Mouse (Mus musculus): Measurements from ENCODE around the gene Nr2c1. TPM values are rescaled to one million over a fixed set of nuclear protein-coding genes. Genes with fewer than 3 reads are reported as not detected.

Gene Nr2c1
- total RNA-seq, 2 experiments from 2014 or later = 8.9 to 10.1 TPM

GRCm38 (mm10) chr10:94151488-94151887 is 3.7 kb downstream of the Nr2c1 start:
- Histone ChIP-seq H3K4me3 (no peak overlapping the region), H3K27ac (0 out of 2 replicates have a peak overlapping the region, but pooled peaks have one; percentile 56)
- DNase-seq (ENCODE audit: low spot score in 2 of 2) = no peak
- no peak for TF ChIP-seq CTCF (conservative IDR thresholded peaks at IDR 0.05)

- DNase-seq (ENCODE audit: low spot score in 2 of 2) = no peak
- Histone ChIP-seq H3K27ac (no peak overlapping the region), H3K4me3 (no peak overlapping the region)
- TF ChIP-seq CTCF (conservative IDR thresholded peaks at IDR 0.05) = no peak
Observed at GRCm38 (mm10) chr10:94153841-94154240, 6.0 kb downstream of the Nr2c1 start.

GRCm38 (mm10) chr10:94158962-94159361 is 11.1 kb downstream of the Nr2c1 start:
- DNase-seq (ENCODE audit: low spot score in 2 of 2) = no peak
- no peak overlapping the region for H3K27ac ChIP-seq
- TF ChIP-seq CTCF (conservative IDR thresholded peaks at IDR 0.05) = no peak

GRCm38 (mm10) chr10:94159406-94159805 is 11.6 kb downstream of the Nr2c1 start:
- no peak for TF ChIP-seq CTCF (conservative IDR thresholded peaks at IDR 0.05)
- H3K4me3 ChIP-seq = no peak overlapping the region
- no peak for DNase-seq (ENCODE audit: low spot score in 2 of 2)
- H3K27ac ChIP-seq = no peak overlapping the region

More at GRCm38 (mm10) chr10:94158962-94159361, 11.1 kb downstream of the Nr2c1 start:
- H3K4me3 ChIP-seq = no peak overlapping the region

- H3K4me3 ChIP-seq = no peak overlapping the region
- no peak for TF ChIP-seq CTCF (conservative IDR thresholded peaks at IDR 0.05)
- H3K27ac ChIP-seq = no peak overlapping the region
- no peak for DNase-seq (ENCODE audit: low spot score in 2 of 2)
Observed at GRCm38 (mm10) chr10:94161051-94161765, 13.4 kb downstream of the Nr2c1 start.

- no peak for TF ChIP-seq CTCF (conservative IDR thresholded peaks at IDR 0.05)
- DNase-seq (ENCODE audit: low spot score in 2 of 2) = no peak
- H3K4me3 ChIP-seq = no peak overlapping the region
- no peak overlapping the region for H3K27ac ChIP-seq
Observed at GRCm38 (mm10) chr10:94162031-94162430, 14.2 kb downstream of the Nr2c1 start.

- DNase-seq (ENCODE audit: low spot score in 2 of 2) = no peak
- Histone ChIP-seq H3K27ac (no peak overlapping the region), H3K4me3 (no peak overlapping the region)
- TF ChIP-seq CTCF (conservative IDR thresholded peaks at IDR 0.05) = no peak
Observed at GRCm38 (mm10) chr10:94164104-94164845, 16.5 kb downstream of the Nr2c1 start.

GRCm38 (mm10) chr10:94165426-94165825 is 17.6 kb downstream of the Nr2c1 start:
- H3K27ac ChIP-seq = no peak overlapping the region
- DNase-seq (ENCODE audit: low spot score in 2 of 2) = no peak
- TF ChIP-seq CTCF (conservative IDR thresholded peaks at IDR 0.05) = no peak
- no peak overlapping the region for H3K4me3 ChIP-seq

GRCm38 (mm10) chr10:94167051-94167750 is 19.4 kb downstream of the Nr2c1 start:
- Histone ChIP-seq H3K4me3 (no peak overlapping the region), H3K27ac (no peak overlapping the region)
- no peak for TF ChIP-seq CTCF (conservative IDR thresholded peaks at IDR 0.05)
- DNase-seq (ENCODE audit: low spot score in 2 of 2) = no peak

GRCm38 (mm10) chr10:94171440-94172130 is 23.8 kb downstream of the Nr2c1 start:
- Histone ChIP-seq H3K27ac (no peak overlapping the region), H3K4me3 (no peak overlapping the region)
- no peak for DNase-seq (ENCODE audit: low spot score in 2 of 2)
- TF ChIP-seq CTCF (conservative IDR thresholded peaks at IDR 0.05) = no peak

- TF ChIP-seq CTCF (conservative IDR thresholded peaks at IDR 0.05) = no peak
- H3K27ac ChIP-seq = no peak overlapping the region
- no peak for DNase-seq (ENCODE audit: low spot score in 2 of 2)
- no peak overlapping the region for H3K4me3 ChIP-seq
Observed at GRCm38 (mm10) chr10:94172137-94172536, 24.3 kb downstream of the Nr2c1 start.

- TF ChIP-seq CTCF (conservative IDR thresholded peaks at IDR 0.05) = no peak
Observed at GRCm38 (mm10) chr10:94172706-94173105, 24.9 kb downstream of the Nr2c1 start.

GRCm38 (mm10) chr10:94174652-94175051 is 26.8 kb downstream of the Nr2c1 start:
- TF ChIP-seq CTCF (conservative IDR thresholded peaks at IDR 0.05) = no peak
- DNase-seq (ENCODE audit: low spot score in 2 of 2) = no peak
- Histone ChIP-seq H3K4me3 (no peak overlapping the region), H3K27ac (no peak overlapping the region)

More at GRCm38 (mm10) chr10:94172706-94173105, 24.9 kb downstream of the Nr2c1 start:
- no peak overlapping the region for H3K27ac ChIP-seq
- H3K4me3 ChIP-seq = no peak overlapping the region
- DNase-seq (ENCODE audit: low spot score in 2 of 2) = no peak
